Mouse (Mus musculus): ENCODE data around the gene Mien1.

Gene Mien1

DNA sequence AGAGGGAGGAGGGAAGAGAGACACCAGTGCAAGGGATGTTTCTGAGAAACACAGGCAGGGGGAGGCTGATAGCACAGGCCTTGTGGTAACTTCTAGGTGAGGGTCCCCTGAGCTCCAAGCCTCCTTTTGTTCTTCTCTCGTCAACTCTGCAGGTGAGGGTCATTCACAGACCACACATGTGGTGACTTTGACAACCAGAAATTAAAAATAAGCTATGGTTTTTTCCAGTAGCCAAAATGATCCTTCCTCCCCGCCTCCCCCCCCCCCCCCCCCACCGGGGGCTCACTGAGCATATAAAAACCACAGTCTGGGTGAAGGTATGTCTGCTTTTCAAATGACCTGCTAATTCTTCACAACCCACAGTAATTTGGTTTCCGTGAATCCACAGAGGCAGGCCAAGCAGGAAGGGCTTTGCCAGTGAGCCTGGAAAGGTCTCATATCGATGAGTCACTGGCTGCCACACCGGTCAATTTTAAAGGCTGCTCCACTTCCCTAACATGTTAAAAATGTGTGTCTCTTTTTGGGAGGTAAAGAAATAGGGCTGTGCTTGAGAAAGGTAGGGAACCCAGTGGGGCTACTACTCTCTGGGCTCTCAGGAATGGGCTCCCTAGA is 22.4 kb upstream of the Mien1 start:
- DNase-seq (ENCODE audit: inconsistent age in 2 of 2, low spot score in 1 of 2), result peak in 1 of 2 experiments; percentile 31

DNA sequence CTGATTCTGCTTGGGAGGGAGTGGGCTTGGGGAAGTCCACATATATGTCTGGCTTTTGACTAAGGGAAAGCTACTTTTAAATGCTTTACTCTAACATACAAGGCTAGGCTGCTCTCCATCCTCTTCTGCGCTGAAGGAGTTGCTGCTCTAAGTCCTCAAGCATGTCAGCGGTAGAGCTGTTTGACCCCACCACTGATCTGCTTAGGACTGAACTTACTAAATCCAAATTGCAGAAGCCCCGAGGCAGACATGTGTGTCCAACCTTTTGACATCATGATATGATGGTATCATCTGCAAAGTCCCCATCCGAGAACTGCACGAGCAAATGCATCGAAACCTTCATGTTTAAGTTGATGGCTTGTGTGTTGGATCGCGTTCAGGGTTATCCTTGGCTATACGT is 21.1 kb upstream of the Mien1 start:
- DNase-seq (ENCODE audit: inconsistent age in 2 of 2, low spot score in 1 of 2), result no peak

DNA sequence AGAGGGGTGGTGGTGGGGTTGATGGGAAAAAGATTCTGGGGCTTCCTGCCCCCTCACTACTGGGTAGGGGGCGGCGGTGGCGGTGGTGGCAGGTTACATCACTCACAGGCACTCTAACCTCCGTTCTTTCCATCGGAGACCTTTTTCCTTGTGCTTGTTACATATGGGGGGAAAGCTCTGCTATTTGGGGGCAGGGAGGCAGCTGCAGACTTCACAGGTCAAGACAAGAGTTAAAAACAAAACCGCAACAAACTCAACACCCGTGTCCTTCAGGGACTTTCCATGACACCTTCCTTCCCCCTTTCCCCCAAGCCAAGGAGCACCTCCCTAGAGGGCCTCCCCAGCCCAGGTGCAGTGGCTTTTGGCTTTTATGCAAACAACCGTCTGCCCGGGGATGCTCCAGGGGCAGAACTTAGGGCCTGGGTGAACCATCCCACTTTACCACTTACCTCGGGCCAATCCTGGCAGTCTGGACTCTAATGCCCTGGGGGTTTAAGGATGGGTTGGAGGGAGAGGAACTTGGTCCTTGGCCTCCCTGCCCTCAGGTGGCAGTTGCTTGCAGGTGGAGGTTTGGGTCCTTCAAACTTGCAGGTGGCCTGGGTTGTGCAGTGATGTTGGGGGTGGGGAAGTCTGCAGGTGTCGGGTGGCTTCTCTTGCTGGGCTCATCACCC is 20.4 kb upstream of the Mien1 start:
- no peak for DNase-seq (ENCODE audit: inconsistent age in 2 of 2, low spot score in 1 of 2)

DNA sequence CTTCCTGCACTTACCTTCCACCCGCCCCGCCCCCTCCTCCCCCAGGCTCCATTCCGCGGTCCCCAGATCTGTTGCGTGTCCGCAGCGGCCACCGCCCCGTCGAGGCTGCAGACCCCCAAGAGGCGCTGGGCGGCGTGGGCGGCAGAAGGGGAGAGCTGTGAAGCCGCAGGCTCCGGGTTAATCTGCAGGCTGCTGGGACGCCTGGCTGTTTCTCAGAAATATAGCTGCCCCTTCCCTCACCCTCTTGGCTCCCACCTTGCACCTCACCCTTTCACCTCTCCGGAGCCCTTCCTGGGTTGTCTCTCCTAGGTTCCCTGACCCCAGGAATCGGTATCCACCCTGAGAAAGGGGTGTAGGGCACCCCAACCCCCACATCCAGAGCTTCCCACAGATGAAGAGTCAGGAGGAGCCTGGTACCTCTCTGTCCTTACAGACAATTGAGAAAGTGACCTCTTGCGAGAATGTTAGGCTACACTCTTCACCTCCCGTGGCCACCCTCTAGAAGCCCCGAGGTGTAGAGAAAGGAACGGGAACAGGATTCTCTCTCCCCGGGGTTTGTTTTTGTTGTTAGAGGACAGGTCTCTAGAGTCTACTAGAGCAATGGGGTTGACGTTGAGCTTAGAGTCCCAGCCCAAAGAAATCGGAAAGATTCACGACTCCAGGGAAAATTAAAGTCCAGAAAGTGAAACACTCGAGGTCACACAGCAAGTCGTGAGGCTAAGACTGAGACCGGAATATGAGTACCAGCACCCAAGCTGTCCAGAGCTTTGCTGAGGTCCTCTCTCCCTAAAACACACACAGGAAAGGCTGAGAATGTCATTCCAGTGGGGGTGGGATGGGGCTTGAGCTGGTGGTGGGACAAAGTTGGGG is 19.6 kb upstream of the Mien1 start:
- DNase-seq (ENCODE audit: inconsistent age in 2 of 2, low spot score in 1 of 2), result peak in 1 of 2 experiments; percentile 44

DNA sequence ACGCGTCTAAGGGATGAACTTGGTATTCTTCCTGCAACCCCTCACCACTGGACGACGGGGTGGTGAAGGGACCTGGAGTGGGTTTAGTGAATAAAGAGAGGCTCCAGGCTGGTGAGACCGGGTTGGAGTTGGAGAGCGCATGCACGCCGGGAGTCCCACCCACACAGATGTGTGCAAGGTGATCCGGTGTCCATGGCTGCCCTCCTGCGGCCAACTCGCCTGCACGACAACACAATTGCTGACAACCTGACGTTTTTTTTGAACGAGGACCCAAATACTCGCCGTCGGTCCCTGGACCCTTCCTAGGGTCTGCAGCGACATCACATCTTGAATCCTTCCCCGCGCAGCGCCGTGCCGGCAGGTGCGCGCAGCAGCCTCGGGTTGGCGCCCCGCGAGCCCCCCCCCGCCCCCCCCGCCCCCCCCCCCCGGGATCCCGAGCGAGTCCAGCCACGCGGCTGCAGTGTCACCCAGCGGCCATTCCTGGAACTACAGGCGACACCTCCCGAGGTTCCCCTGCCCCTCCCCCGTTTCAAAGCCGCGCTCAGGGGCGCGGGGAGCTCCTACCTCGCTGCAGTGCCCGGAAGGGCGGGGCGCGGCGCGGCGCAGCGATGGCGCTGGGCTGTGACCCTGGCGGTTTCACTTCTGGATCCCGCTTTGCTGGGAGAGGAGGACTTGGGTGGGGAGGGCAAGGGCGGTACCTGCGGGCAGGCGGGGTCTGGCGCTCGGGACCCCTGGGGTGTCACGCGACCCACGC is 18.8 kb upstream of the Mien1 start:
- DNase-seq (ENCODE audit: inconsistent age in 2 of 2, low spot score in 1 of 2), result peak; percentile 81 to 94

DNA sequence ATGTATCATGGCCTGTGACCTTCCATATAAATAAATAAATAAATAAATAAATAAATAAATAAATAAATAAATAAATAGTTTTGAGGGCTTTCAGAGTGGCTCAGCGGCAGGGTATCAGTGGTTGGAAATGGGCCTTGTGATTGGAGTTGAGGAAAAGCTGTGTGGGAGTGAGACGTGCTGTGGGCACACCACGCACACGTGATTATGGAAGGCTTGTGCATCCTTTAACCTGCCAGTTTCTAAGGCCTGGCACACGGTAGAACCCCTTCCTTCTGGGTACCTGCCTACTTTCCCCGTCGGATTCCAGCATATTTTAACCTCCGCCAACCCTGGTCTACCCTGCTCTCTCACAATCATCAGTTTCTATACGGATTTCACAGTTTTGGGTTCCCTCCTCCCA is 18.2 kb upstream of the Mien1 start:
- no peak for DNase-seq (ENCODE audit: inconsistent age in 2 of 2, low spot score in 1 of 2)

DNA sequence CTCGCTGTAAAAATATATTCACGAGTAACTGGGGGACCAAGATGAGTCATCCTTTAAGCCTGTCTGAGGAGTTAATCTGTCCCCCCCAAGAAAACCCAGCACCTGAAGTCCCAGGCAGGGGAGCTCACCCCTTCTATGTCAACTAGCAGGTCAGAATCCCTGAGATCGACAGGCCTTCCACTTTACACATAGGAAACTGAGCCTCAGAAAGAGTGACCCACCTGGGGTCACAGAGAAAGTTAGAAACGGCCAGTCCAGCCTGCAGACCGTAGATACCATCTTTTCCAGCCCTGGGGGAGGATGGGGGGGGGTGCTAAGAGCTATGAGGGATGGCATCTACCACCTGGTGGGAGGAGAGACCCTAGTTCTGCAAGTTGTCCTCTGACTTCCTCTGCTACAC is 17.8 kb upstream of the Mien1 start:
- DNase-seq (ENCODE audit: inconsistent age in 2 of 2, low spot score in 1 of 2), result no peak

DNA sequence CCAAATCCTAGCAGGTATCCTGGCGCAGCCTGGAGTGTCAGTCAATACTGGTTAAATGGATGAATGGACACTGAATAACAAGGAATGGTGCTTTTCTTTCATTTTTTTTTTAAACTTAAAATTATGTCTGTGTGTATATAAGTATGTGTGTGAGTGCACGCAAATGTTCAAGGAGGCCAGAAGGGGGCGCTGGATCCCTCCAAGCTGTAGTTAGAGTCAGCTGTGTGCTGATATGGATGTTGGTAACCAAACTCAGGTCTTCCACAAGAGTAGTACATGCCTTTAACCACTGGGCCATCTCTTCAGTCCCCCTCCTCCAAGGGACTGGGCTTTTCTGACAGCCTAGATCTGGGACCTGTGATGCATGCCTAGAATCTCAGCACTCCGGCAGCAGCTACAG is 16.7 kb upstream of the Mien1 start:
- no peak for DNase-seq (ENCODE audit: inconsistent age in 2 of 2, low spot score in 1 of 2)

DNA sequence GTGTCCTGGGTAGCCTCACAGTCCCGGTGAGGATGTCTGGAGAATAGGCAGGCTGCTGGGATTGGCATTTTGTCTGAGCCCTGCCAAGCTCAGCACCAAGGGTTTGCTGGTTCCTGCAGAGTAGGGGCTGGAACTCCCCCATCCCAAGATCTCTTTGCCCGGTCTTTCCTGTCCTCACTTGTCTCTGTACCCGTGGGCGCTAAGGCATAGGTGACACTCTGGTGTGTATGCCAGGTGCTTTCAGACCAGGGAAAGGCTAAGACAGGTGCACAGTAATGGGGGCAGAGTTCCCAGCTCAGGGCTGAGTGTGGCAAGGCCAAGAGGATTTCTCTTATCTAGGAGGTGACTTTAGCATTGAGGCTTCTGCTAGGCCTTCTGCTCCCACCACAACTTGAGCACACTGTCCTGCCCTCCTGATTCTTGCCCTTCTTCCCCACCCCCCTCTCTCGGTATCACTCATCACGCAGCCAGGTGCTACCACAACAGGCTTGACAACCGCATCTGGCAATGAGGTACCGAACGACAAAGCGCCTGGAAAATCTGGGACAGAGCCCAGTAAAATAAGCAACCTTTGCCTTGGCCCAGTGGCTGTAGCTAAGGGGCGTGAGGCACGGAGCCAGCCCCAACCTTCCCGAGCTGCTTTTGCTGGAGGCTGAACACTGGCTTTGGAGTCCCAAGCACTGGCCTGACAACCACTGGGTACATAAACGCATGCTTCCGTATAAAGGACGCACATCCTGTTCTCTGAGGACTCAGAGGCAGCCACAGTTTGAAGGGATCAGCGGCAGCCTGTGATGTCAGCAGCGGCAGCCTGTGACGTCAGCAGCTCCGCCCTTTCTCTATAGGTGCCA is 11.4 kb upstream of the Mien1 start:
- DNase-seq (ENCODE audit: inconsistent age in 2 of 2, low spot score in 1 of 2), result no peak

DNA sequence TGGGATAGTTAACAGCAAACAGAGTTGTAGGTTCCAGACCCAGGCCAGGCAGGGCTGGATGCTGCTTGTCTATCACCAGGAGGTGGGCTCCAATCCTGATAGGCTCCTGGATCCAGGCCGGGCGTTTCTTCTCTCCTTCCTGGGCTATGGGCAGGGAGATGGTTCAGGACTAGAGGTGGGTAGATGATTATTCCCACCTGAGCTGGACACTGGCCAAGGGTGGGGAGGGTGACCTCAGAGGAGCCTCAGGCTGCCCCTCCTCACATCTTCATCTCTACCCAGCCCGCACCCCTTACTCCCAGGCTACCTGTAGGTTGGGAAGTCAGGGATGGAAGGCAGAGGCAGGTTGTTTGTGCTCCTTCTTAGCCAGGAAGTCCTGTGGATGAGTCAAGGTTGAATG is 10.6 kb upstream of the Mien1 start:
- DNase-seq (ENCODE audit: inconsistent age in 2 of 2, low spot score in 1 of 2), result no peak

DNA sequence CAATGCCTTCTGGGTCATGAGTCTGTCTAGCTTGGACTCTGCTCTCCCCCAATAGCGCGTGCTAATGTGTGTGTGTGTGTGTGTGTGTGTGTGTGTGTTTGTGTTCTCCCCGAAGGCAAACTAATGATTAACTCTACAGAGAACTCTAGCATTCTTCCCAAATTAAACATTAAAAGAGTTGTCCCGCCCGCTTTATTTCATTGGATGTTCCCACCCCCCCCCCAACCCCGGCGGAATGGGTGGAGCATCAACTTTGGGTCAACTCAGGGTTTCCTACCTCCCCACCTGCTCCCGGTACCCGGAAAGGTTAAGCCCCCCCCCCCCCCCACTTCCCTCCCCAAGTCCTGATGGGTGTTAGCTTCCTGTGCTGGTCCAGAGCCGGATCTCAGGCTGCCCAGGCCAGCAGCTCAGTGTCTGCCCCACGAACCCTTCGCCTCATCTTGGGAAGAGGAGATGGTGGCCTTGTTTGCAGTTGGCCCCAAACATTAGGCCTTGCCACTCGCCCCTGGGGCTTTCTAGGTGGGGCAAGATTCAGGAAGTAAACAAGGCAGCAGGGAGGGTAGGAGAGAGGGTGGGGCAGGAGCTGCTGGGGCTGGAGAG is 9.5 kb upstream of the Mien1 start:
- DNase-seq (ENCODE audit: inconsistent age in 2 of 2, low spot score in 1 of 2), result no peak

DNA sequence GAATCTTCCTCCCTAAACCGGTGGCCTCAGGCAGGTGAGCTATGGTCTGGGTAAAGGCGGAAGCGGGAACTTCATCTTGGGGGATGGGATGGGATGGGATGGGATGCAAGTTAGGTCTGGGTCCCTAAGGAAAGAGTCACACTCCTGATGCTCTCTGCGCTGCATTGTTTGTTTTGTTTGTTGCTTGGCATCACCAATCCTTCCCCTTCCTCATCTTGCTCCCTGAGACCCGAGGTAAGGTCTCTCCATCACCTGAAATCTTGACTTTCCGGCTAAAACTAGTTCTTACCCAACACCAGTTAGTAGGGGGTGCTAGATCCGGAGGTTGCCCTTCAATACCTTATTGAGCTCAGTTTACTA is 8.7 kb upstream of the Mien1 start:
- DNase-seq (ENCODE audit: inconsistent age in 2 of 2, low spot score in 1 of 2), result no peak

DNA sequence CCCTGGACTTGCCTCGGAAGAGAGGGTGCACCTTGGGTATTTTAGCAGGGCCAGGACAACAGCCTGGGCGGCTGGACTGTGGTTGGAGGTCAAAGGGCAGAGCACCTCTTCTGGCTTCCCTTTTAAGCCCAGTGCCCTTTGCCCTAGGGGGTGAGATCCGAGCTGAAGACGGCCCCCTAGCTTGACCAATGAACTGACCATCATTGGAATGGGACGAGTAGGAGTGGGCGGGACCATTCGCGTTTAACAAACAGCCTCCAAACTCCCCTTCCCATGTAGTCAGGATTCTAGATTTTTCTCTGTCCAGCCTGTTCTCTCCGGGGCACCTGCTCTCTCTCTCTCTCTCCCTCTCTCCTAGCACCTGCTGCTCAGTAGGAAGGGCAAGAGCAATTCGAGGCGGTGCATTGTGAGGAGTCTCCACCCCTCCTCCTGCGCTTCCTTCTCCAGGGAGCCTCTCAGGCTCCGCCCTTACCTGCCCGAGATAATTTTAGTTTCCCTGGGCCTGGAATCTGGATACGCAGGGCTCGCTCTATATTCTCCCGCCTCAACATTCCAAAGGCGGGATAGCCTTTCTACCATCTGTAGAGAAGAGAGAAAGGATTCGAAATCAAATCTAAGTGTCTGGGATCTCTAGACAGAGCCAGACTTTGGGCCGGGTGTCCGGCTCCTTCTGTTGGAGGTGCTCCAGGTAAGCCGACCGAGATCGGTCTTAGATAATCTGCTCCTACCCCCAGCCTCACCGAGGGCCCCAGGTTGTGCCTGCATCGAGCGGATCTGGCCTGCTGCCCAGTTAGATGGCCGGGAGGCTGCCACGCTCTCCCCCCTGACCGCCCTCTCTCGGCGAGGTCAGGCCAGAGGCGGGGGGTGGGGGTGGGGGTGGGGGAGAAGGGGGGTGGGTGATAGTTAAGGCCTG is 8.0 kb upstream of the Mien1 start:
- no peak for DNase-seq (ENCODE audit: inconsistent age in 2 of 2, low spot score in 1 of 2)

DNA sequence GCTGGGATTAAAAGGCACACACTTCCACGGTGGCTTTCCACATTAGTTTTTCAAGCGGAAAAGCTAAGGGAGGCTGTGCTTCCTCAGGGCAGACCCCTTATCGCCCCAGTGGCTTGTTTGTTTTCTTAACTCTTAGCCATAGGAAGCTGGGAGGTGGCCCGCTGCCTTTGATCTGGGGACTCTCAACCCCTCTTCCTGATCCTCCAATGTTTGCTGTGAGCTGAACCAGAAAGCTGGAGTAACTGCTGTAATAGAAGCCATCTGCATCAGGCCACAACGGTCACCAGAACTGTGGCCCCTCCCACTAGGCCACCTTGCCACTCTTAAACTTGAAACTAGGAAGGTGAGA is 7.4 kb upstream of the Mien1 start, which contains the start of gene Grb7:
TSS of gene Grb7 (plus strand) at position 182 of the 349 bp plus-strand sequence.
- DNase-seq (ENCODE audit: inconsistent age in 2 of 2, low spot score in 1 of 2), result no peak

DNA sequence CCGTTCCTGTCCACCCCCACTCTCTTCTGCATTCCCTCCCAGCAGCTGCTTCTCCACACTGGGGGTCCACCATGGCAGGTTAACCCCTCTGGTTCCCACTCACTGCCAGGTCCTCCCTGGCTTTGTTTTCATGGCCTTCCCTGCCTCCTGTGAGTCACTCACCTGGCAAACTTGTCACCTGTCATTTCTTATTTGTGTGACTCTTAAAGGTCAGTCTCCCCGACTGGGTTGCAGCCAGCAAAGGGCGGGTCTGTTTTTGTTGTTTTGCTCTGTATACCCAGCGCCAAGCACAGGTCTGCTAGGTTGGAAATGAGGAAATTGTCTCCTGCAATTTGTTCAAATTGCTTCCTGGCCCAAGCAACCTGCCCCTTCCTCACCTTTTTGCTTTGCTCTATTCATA is 6.9 kb upstream of the Mien1 start:
- no peak for DNase-seq (ENCODE audit: inconsistent age in 2 of 2, low spot score in 1 of 2)

DNA sequence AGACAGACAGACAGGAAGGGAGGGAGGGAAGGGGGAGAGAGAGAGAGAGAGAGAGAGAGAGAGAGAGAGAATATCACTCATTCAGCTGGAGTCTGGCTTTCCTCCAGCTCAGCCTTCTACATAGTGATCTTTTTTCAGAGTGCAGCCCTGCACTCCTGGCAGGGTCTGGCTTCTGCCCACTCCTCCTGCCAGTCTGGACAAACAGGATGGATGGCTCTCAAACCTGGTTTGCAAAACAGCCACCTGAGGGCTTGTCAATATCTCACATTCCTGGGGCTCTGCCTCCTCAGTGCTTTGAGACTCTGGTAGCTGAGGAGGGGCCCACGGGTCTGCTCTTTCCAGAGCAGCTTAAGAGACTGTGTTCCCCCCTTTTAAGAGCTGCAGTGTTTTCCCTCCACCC is 6.4 kb upstream of the Mien1 start:
- no peak for DNase-seq (ENCODE audit: inconsistent age in 2 of 2, low spot score in 1 of 2)

DNA sequence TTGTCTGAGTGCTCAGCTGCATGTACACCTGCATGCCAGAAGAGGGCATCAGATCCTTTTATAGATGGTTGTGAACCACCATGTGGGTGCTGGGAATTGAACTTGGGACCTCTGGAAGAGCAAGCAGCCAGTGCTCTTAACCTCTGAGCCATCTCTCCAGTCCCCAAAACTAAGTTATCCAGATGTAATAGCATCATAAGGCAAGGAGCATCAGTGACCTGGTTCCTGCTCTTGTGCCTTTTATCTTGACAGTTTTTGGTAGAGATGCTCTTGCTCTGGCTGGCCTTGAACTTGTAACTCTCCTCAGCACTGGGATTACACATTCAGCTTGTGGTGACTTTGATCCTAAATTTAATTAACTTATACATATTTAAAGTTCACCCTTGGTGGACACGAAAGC is 4.9 kb upstream of the Mien1 start:
- DNase-seq (ENCODE audit: inconsistent age in 2 of 2, low spot score in 1 of 2), result no peak

DNA sequence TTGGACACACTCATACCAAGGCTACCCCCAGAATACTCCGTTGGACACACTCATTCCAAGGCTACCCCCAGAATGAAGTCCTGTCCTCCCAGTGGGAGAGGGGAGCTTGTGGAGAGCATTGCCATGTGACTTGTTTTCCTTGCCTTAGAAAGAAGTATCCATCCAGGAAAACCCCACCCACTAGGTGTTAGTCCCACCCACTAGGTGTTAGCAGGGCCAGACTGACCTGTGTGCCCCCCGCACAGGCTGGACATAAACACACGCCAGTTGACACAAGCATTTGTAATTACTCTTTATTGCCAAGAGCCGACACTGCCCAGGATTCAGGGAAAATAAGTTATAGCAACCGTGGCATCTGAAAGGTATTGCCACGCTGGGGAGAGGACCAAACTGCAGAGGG is 1.4 kb downstream of the Mien1 start:
- no peak for DNase-seq (ENCODE audit: inconsistent age in 2 of 2, low spot score in 1 of 2)

DNA sequence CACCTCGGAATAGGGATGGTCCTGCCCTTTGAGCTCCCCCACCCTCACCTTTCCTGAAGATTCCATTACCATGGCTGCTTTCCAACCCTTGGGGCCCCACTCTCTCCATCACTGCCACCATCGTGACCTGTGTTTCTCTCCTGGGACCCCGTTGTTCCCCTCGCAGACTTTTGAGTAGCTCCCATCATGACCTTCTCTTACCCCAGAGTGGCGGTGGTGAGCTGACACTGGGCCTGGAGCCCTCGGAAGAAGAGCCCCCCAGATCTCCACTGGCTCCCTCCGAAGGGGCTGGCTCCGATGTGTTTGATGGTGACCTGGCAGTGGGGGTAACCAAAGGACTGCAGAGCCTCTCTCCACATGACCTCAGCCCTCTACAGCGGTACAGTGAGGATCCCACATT is 3.1 kb downstream of the Mien1 start:
- DNase-seq (ENCODE audit: inconsistent age in 2 of 2, low spot score in 1 of 2), result no peak
